Mouse (Mus musculus): ENCODE results near the gene F13a1. TPM values are rescaled to one million over a fixed set of nuclear protein-coding genes. Genes with fewer than 3 reads are reported as not detected.

Gene F13a1
- polyA plus RNA-seq, 1 experiment from 2014 or later = 7.5 TPM

- Histone ChIP-seq H3K27ac (ENCODE audit: low read depth, low read length) (no peak overlapping the region), H3K36me3 (ENCODE audit: control insufficient read depth, insufficient read depth, low read length) (no peaks in the 10 kb centered on the region), H3K9ac (ENCODE audit: low read length) (no peak overlapping the region), H3K4me1 (replicated peaks; ENCODE audit: control insufficient read depth, insufficient read depth, low read length) (no peaks in the 10 kb centered on the region), H3K4me3 (ENCODE audit: low read depth, low read length) (no peak overlapping the region), H3K27me3 (ENCODE audit: control insufficient read depth, insufficient read depth, low read length) (no peaks in the 10 kb centered on the region), H3K9me3 (ENCODE audit: control insufficient read depth, low read length) (no peaks in the 10 kb centered on the region), H3K4me2 (ENCODE audit: low read depth, low read length, severe bottlenecking) (no peak overlapping the region)
- ATAC-seq (replicated peaks; ENCODE audit: low FRiP score) (no peak), DNase-seq (ENCODE audit: low spot score) (no peak)
- WGBS = 80% methylated on average over 6 of the region's 6 CpGs
Observed at GRCm38 (mm10) chr13:37049018-37049417, 1.0 kb downstream of the F13a1 start.

- H3K4me1 ChIP-seq (replicated peaks; ENCODE audit: control insufficient read depth, insufficient read depth, low read length) = no peaks in the 10 kb centered on the region
- DNase-seq (ENCODE audit: low spot score) = no peak
- ATAC-seq (replicated peaks; ENCODE audit: low FRiP score) = no peak
Observed at GRCm38 (mm10) chr13:37045005-37045404, 5.0 kb downstream of the F13a1 start.

GRCm38 (mm10) chr13:37034745-37035144 is 15.3 kb downstream of the F13a1 start:
- no peak for ATAC-seq (replicated peaks; ENCODE audit: low FRiP score)
- no peak overlapping the region for H3K4me3 ChIP-seq (ENCODE audit: low read depth, low read length)
- DNase-seq (ENCODE audit: low spot score) = no peak

More at GRCm38 (mm10) chr13:37045005-37045404, 5.0 kb downstream of the F13a1 start:
- no peak overlapping the region for H3K4me3 ChIP-seq (ENCODE audit: low read depth, low read length)
- no peaks in the 10 kb centered on the region for H3K36me3 ChIP-seq (ENCODE audit: control insufficient read depth, insufficient read depth, low read length)
- H3K27ac ChIP-seq (ENCODE audit: low read depth, low read length) = no peak overlapping the region
- no peak overlapping the region for H3K9ac ChIP-seq (ENCODE audit: low read length)
- WGBS = 85% methylated on average over 3 of the region's 3 CpGs
- no peaks in the 10 kb centered on the region for H3K27me3 ChIP-seq (ENCODE audit: control insufficient read depth, insufficient read depth, low read length)
- no peak overlapping the region for H3K4me2 ChIP-seq (ENCODE audit: low read depth, low read length, severe bottlenecking)
- no peaks in the 10 kb centered on the region for H3K9me3 ChIP-seq (ENCODE audit: control insufficient read depth, low read length)

GRCm38 (mm10) chr13:37025996-37026579 is 24.0 kb downstream of the F13a1 start:
- Histone ChIP-seq H3K4me2 (ENCODE audit: low read depth, low read length, severe bottlenecking) (no peak overlapping the region), H3K27ac (ENCODE audit: low read depth, low read length) (no peak overlapping the region), H3K4me3 (ENCODE audit: low read depth, low read length) (no peak overlapping the region), H3K36me3 (ENCODE audit: control insufficient read depth, insufficient read depth, low read length) (no peaks in the 10 kb centered on the region), H3K9me3 (ENCODE audit: control insufficient read depth, low read length) (no peaks in the 10 kb centered on the region), H3K27me3 (ENCODE audit: control insufficient read depth, insufficient read depth, low read length) (no peaks in the 10 kb centered on the region), H3K9ac (ENCODE audit: low read length) (no peak overlapping the region), H3K4me1 (replicated peaks; ENCODE audit: control insufficient read depth, insufficient read depth, low read length) (no peaks in the 10 kb centered on the region)
- DNase-seq (ENCODE audit: low spot score) (no peak), ATAC-seq (replicated peaks; ENCODE audit: low FRiP score) (no peak)
- 49% methylated on average over 4 of the region's 4 CpGs for WGBS

More at GRCm38 (mm10) chr13:37034745-37035144, 15.3 kb downstream of the F13a1 start:
- 82% methylated on average over 3 of the region's 3 CpGs for WGBS
- Histone ChIP-seq H3K36me3 (ENCODE audit: control insufficient read depth, insufficient read depth, low read length) (no peaks in the 10 kb centered on the region), H3K4me1 (replicated peaks; ENCODE audit: control insufficient read depth, insufficient read depth, low read length) (no peaks in the 10 kb centered on the region), H3K9ac (ENCODE audit: low read length) (no peak overlapping the region), H3K27ac (ENCODE audit: low read depth, low read length) (no peak overlapping the region), H3K27me3 (ENCODE audit: control insufficient read depth, insufficient read depth, low read length) (no peaks in the 10 kb centered on the region), H3K4me2 (ENCODE audit: low read depth, low read length, severe bottlenecking) (no peak overlapping the region), H3K9me3 (ENCODE audit: control insufficient read depth, low read length) (no peaks in the 10 kb centered on the region)

GRCm38 (mm10) chr13:37021575-37021974 is 28.5 kb downstream of the F13a1 start:
- H3K9ac ChIP-seq (ENCODE audit: low read length) = no peak overlapping the region
- no peaks in the 10 kb centered on the region for H3K4me1 ChIP-seq (replicated peaks; ENCODE audit: control insufficient read depth, insufficient read depth, low read length)
- no peak overlapping the region for H3K4me3 ChIP-seq (ENCODE audit: low read depth, low read length)
- no peak for DNase-seq (ENCODE audit: low spot score)
- no peaks in the 10 kb centered on the region for H3K36me3 ChIP-seq (ENCODE audit: control insufficient read depth, insufficient read depth, low read length)
- H3K27me3 ChIP-seq (ENCODE audit: control insufficient read depth, insufficient read depth, low read length) = no peaks in the 10 kb centered on the region
- no peak for ATAC-seq (replicated peaks; ENCODE audit: low FRiP score)
- no peak overlapping the region for H3K4me2 ChIP-seq (ENCODE audit: low read depth, low read length, severe bottlenecking)
- no peak overlapping the region for H3K27ac ChIP-seq (ENCODE audit: low read depth, low read length)
- H3K9me3 ChIP-seq (ENCODE audit: control insufficient read depth, low read length) = no peaks in the 10 kb centered on the region
- 80% methylated on average over 2 of the region's 2 CpGs for WGBS

GRCm38 (mm10) chr13:37010771-37011170 is 39.3 kb downstream of the F13a1 start:
- WGBS = 95% methylated on average over 5 of the region's 5 CpGs
- no peak overlapping the region for H3K4me2 ChIP-seq (ENCODE audit: low read depth, low read length, severe bottlenecking)
- H3K9me3 ChIP-seq (ENCODE audit: control insufficient read depth, low read length) = no peaks in the 10 kb centered on the region
- H3K36me3 ChIP-seq (ENCODE audit: control insufficient read depth, insufficient read depth, low read length) = no peaks in the 10 kb centered on the region
- H3K27me3 ChIP-seq (ENCODE audit: control insufficient read depth, insufficient read depth, low read length) = no peaks in the 10 kb centered on the region
- DNase-seq (ENCODE audit: low spot score) (no peak), ATAC-seq (replicated peaks; ENCODE audit: low FRiP score) (no peak)
- no peaks in the 10 kb centered on the region for H3K4me1 ChIP-seq (replicated peaks; ENCODE audit: control insufficient read depth, insufficient read depth, low read length)
- H3K27ac ChIP-seq (ENCODE audit: low read depth, low read length) = no peak overlapping the region
- no peak overlapping the region for H3K4me3 ChIP-seq (ENCODE audit: low read depth, low read length)
- no peak overlapping the region for H3K9ac ChIP-seq (ENCODE audit: low read length)

- H3K27ac ChIP-seq (ENCODE audit: low read depth, low read length) = no peak overlapping the region
- ATAC-seq (replicated peaks; ENCODE audit: low FRiP score) (no peak), DNase-seq (ENCODE audit: low spot score) (no peak)
- H3K36me3 ChIP-seq (ENCODE audit: control insufficient read depth, insufficient read depth, low read length) = no peaks in the 10 kb centered on the region
- no peaks in the 10 kb centered on the region for H3K27me3 ChIP-seq (ENCODE audit: control insufficient read depth, insufficient read depth, low read length)
- H3K9ac ChIP-seq (ENCODE audit: low read length) = no peak overlapping the region
- H3K4me3 ChIP-seq (ENCODE audit: low read depth, low read length) = no peak overlapping the region
- no peaks in the 10 kb centered on the region for H3K4me1 ChIP-seq (replicated peaks; ENCODE audit: control insufficient read depth, insufficient read depth, low read length)
- no peaks in the 10 kb centered on the region for H3K9me3 ChIP-seq (ENCODE audit: control insufficient read depth, low read length)
- H3K4me2 ChIP-seq (ENCODE audit: low read depth, low read length, severe bottlenecking) = no peak overlapping the region
Observed at GRCm38 (mm10) chr13:37006224-37006623, 43.8 kb downstream of the F13a1 start.

- H3K36me3 ChIP-seq (ENCODE audit: control insufficient read depth, insufficient read depth, low read length) = no peaks in the 10 kb centered on the region
- H3K9ac ChIP-seq (ENCODE audit: low read length) = no peak overlapping the region
- WGBS = 79% methylated on average over 6 of the region's 6 CpGs
- no peak overlapping the region for H3K27ac ChIP-seq (ENCODE audit: low read depth, low read length)
- H3K4me1 ChIP-seq (replicated peaks; ENCODE audit: control insufficient read depth, insufficient read depth, low read length) = no peaks in the 10 kb centered on the region
- no peaks in the 10 kb centered on the region for H3K9me3 ChIP-seq (ENCODE audit: control insufficient read depth, low read length)
- ATAC-seq (replicated peaks; ENCODE audit: low FRiP score) (no peak), DNase-seq (ENCODE audit: low spot score) (no peak)
- H3K4me2 ChIP-seq (ENCODE audit: low read depth, low read length, severe bottlenecking) = no peak overlapping the region
- no peak overlapping the region for H3K4me3 ChIP-seq (ENCODE audit: low read depth, low read length)
- no peaks in the 10 kb centered on the region for H3K27me3 ChIP-seq (ENCODE audit: control insufficient read depth, insufficient read depth, low read length)
Observed at GRCm38 (mm10) chr13:36999210-36999705, 50.8 kb downstream of the F13a1 start.

GRCm38 (mm10) chr13:36993593-36993992 is 56.5 kb downstream of the F13a1 start:
- no peaks in the 10 kb centered on the region for H3K27me3 ChIP-seq (ENCODE audit: control insufficient read depth, insufficient read depth, low read length)
- H3K4me2 ChIP-seq (ENCODE audit: low read depth, low read length, severe bottlenecking) = no peak overlapping the region
- no peak overlapping the region for H3K9ac ChIP-seq (ENCODE audit: low read length)
- no peaks in the 10 kb centered on the region for H3K36me3 ChIP-seq (ENCODE audit: control insufficient read depth, insufficient read depth, low read length)
- whole genome bisulfite sequencing = 89% methylated on average over 5 of the region's 5 CpGs
- H3K4me1 ChIP-seq (replicated peaks; ENCODE audit: control insufficient read depth, insufficient read depth, low read length) = no peaks in the 10 kb centered on the region
- no peaks in the 10 kb centered on the region for H3K9me3 ChIP-seq (ENCODE audit: control insufficient read depth, low read length)
- no peak overlapping the region for H3K27ac ChIP-seq (ENCODE audit: low read depth, low read length)
- DNase-seq (ENCODE audit: low spot score) (no peak), ATAC-seq (replicated peaks; ENCODE audit: low FRiP score) (no peak)
- H3K4me3 ChIP-seq (ENCODE audit: low read depth, low read length) = no peak overlapping the region

Measured in forebrain, embryonic 11.5 days (tissue).